Comparison of ENCODE assay signal across 8 mouse cellular contexts in the genomic region with DNA sequence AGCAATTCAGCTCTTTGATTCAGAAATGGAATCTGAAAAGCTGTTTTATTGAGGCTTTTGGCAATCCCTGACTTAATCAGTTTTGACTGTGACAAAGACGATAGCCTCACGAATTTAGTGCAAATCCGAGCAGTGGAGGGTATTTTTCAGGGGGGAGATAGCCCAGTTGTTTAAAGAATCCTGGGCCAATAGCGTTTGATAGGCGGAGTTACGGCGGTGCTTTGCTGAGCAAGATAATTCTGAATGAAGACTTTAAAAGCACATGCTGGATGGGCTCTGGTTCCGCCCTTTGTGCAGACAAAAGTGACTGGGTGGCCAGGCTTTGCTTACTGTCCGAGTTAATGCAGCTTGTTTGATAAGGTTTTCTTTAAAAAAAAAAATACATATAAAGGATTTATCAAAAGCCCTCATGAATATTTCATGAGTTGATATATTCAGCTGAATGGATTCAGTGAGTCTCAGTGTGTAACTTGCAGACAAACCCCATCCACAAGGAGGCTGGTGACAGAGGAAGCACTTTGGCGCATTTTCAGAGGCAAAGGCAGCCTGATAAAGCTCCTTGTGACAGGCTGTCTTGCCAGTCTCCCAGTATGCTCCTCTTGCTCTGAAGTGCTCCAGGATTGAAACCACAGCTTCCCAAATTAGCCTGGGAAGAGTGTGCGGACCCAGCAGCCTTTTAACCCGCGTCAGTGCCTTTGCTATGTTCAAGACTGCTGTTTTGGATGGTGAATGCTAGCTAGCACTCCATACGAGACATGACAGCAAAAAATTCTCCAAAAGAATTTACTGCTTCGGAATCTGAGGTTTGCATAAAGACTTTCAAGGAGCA.
DNase-seq lines count a peak whose midpoint lies in the region; ATAC-seq and TF ChIP-seq lines count a peak whose summit lies in the region.

No protein-coding gene starts in this region.

- H3K4me3 ChIP-seq in cortical plate, adult 2 months (ENCODE audit: insufficient read depth, low read length): peak overlapping the region; percentile 63
- peak overlapping the region; percentile 48 for H3K4me3 ChIP-seq in heart, adult 2 months
- peak overlapping the region; percentile 20; the same call in 1 of the 2 replicates for H3K4me3 ChIP-seq in kidney, postnatal 0 days (replicated peaks; ENCODE audit: low read depth, low read length)
- peak overlapping the region; percentile 19 for H3K4me3 ChIP-seq in limb, embryonic 15.5 days
- peak overlapping the region; percentile 43 for H3K4me3 ChIP-seq in olfactory bulb, adult 2 months (ENCODE audit: insufficient read depth, low read depth, low read length)

- WGBS in heart, adult 2 months: 6% methylated on average over 15 of the region's 15 CpGs
- WGBS in kidney, postnatal 0 days: 6% methylated on average over 15 of the region's 15 CpGs
- 8% methylated on average over 15 of the region's 15 CpGs for WGBS in limb, embryonic 15.5 days
- WGBS in olfactory bulb, adult 2 months: 4% methylated on average over 15 of the region's 15 CpGs

- intact Hi-C loops in heart, adult 2 months (cut with DNase I): no loop called here

- peak; percentile 68; the same call in 1 of the 2 replicates for TF ChIP-seq EP300 in heart, adult 2 months (IDR thresholded peaks at IDR 0.05; ENCODE audit: insufficient read depth, low read depth, low read length)

- H3K9ac ChIP-seq in heart, adult 2 months (ENCODE audit: low read depth, low read length): peak overlapping the region; percentile 26
- 0 out of 2 replicates have a peak overlapping the region, but pooled peaks have one; percentile 19 for H3K9ac ChIP-seq in kidney, postnatal 0 days (ENCODE audit: low read depth, low read length)
- H3K9ac ChIP-seq in limb, embryonic 15.5 days: no peak overlapping the region

- no peak for ATAC-seq in kidney, postnatal 0 days (replicated peaks; ENCODE audit: low FRiP score, low read depth)
- ATAC-seq in limb, embryonic 15.5 days (ENCODE audit: insufficient number of reproducible peaks, low FRiP score, low TSS enrichment, low read depth): no peak

- H3K4me2 ChIP-seq in kidney, postnatal 0 days (ENCODE audit: low read length): peak overlapping the region; percentile 55
- peak overlapping the region; percentile 39 for H3K4me2 ChIP-seq in limb, embryonic 15.5 days

- DNase-seq in Muller cell, postnatal 12 days (ENCODE audit: inconsistent ontology term): peak; percentile 36
- DNase-seq in heart, adult 2 months: peak; percentile 31 to 61
- peak; percentile 43 for DNase-seq in kidney, postnatal 0 days (ENCODE audit: low spot score)
- DNase-seq in B cell, adult 2 months: no peak
- DNase-seq in spleen, postnatal 36 days (ENCODE audit: low spot score in 2 of 2): no peak

- peak; percentile 51 for TF ChIP-seq POLR2A in cortical plate, adult 2 months (IDR thresholded peaks at IDR 0.05; ENCODE audit: extremely low read depth, insufficient read depth, low read length)
- TF ChIP-seq POLR2A in heart, adult 2 months (IDR thresholded peaks at IDR 0.05; ENCODE audit: insufficient read depth, low read depth, low read length): peak; percentile 50; the same call in 1 of the 2 replicates
- TF ChIP-seq POLR2A in olfactory bulb, adult 2 months (IDR thresholded peaks at IDR 0.05; ENCODE audit: insufficient read depth, low read depth, low read length): no peak

- H3K4me1 ChIP-seq in cortical plate, adult 2 months (ENCODE audit: control insufficient read depth, insufficient read depth, low read length): no peaks in the 10 kb centered on the region; the same call in 1 of the 2 replicates
- H3K4me1 ChIP-seq in heart, adult 2 months (ENCODE audit: control insufficient read depth, insufficient read depth, low read length): peaks cover 1% of the 10 kb centered on the region; the same call in 1 of the 2 replicates
- no peaks in the 10 kb centered on the region for H3K4me1 ChIP-seq in kidney, postnatal 0 days (replicated peaks; ENCODE audit: insufficient read depth, low read length)
- H3K4me1 ChIP-seq in limb, embryonic 15.5 days: peaks cover 11% of the 10 kb centered on the region; the same call in 1 of the 2 replicates
- no peaks in the 10 kb centered on the region for H3K4me1 ChIP-seq in olfactory bulb, adult 2 months (ENCODE audit: control insufficient read depth, insufficient read depth, low read length)

- no peaks in the 10 kb centered on the region for H3K27me3 ChIP-seq in heart, adult 2 months (ENCODE audit: control insufficient read depth, insufficient read depth, low read length)
- no peaks in the 10 kb centered on the region for H3K27me3 ChIP-seq in kidney, postnatal 0 days (ENCODE audit: insufficient read depth, low read length)
- no peaks in the 10 kb centered on the region for H3K27me3 ChIP-seq in limb, embryonic 15.5 days

- H3K36me3 ChIP-seq in heart, adult 2 months (ENCODE audit: control insufficient read depth, insufficient read depth, low read length): no peaks in the 10 kb centered on the region
- H3K36me3 ChIP-seq in kidney, postnatal 0 days (ENCODE audit: insufficient read depth, low read length): no peaks in the 10 kb centered on the region
- no peaks in the 10 kb centered on the region for H3K36me3 ChIP-seq in limb, embryonic 15.5 days

- peak overlapping the region; percentile 51; the same call in 1 of the 2 replicates for H3K27ac ChIP-seq in cortical plate, adult 2 months (ENCODE audit: insufficient read depth, low read length)
- peak overlapping the region; percentile 73 for H3K27ac ChIP-seq in heart, adult 2 months
- 0 out of 2 replicates have a peak overlapping the region, but pooled peaks have one; percentile 5 for H3K27ac ChIP-seq in kidney, postnatal 0 days
- H3K27ac ChIP-seq in limb, embryonic 15.5 days: 0 out of 2 replicates have a peak overlapping the region, but pooled peaks have one; percentile 2
- H3K27ac ChIP-seq in olfactory bulb, adult 2 months (ENCODE audit: insufficient read depth, low read depth, low read length): no peak overlapping the region

- H3K79me2 ChIP-seq in heart, adult 2 months (replicated peaks; ENCODE audit: control insufficient read depth, insufficient read depth, low read length): no peaks in the 10 kb centered on the region

- no peak for TF ChIP-seq CTCF in cortical plate, adult 2 months (IDR thresholded peaks at IDR 0.05; ENCODE audit: extremely low read depth, insufficient read depth, low read length)
- peak; percentile 42 for TF ChIP-seq CTCF in heart, adult 2 months (IDR thresholded peaks at IDR 0.05)
- TF ChIP-seq CTCF in kidney, postnatal 0 days (IDR thresholded peaks at IDR 0.05; ENCODE audit: low read depth): no peak
- no peak for TF ChIP-seq CTCF in olfactory bulb, adult 2 months (IDR thresholded peaks at IDR 0.05; ENCODE audit: insufficient read depth, low read depth, low read length)

- no peaks in the 10 kb centered on the region for H3K9me3 ChIP-seq in kidney, postnatal 0 days (replicated peaks; ENCODE audit: low read length)
- no peaks in the 10 kb centered on the region for H3K9me3 ChIP-seq in limb, embryonic 15.5 days

Comparison
In these comparisons a context has a peak if more than half of its experiments do, and no peak if none do; other contexts are left out.
1. DNase-seq: peak in Muller cell, postnatal 12 days (single experiment), heart, adult 2 months (2 of 2) and kidney, postnatal 0 days (single experiment); none in B cell, adult 2 months (0 of 2) and spleen, postnatal 36 days (0 of 2).
2. Peak in every context shown above with its lines, with median percentiles within 50 percentile points of each other: H3K4me3 ChIP-seq.